Comparison of ENCODE assay signal across 11 mouse cellular contexts in genomic region chr13:83572469-83572868, GRCm38 (mm10).
DNase-seq lines count a peak whose midpoint lies in the region; ATAC-seq and TF ChIP-seq lines count a peak whose summit lies in the region.
"Had no signal": no experiment of that assay in that cellular context is flagged by ENCODE, and none has a peak within 500 bp of the region (broad histone marks: within the 10 kb centered on the region; RNA-seq: fewer than 3 reads in every experiment).

No protein-coding gene starts in this region.

- H3K4me2 ChIP-seq in heart, embryonic 14.5 days (ENCODE audit: low read length) = peak overlapping the region; percentile 55
- H3K4me2 ChIP-seq in lung, embryonic 14.5 days = peak overlapping the region; percentile 27; the same call in 1 of the 2 replicates
- no peak overlapping the region for H3K4me2 ChIP-seq in hindbrain, embryonic 11.5 days (replicated peaks; ENCODE audit: low read depth, low read length)

- no peak for TF ChIP-seq CTCF in lung, embryonic 14.5 days (IDR thresholded peaks at IDR 0.05; ENCODE audit: low read depth)
- TF ChIP-seq CTCF in cortical plate, adult 2 months (IDR thresholded peaks at IDR 0.05; ENCODE audit: extremely low read depth, insufficient read depth, low read length) = no peak

- TF ChIP-seq POLR2A in cortical plate, adult 2 months (IDR thresholded peaks at IDR 0.05; ENCODE audit: extremely low read depth, insufficient read depth, low read length) = no peak

- WGBS in heart, embryonic 14.5 days = 44% methylated on average over 5 of the region's 5 CpGs
- WGBS in lung, embryonic 14.5 days = 26% methylated on average over 5 of the region's 5 CpGs
- 2% methylated on average over 5 of the region's 5 CpGs for WGBS in macrophage (ENCODE audit: missing documents)
- WGBS in hindbrain, embryonic 11.5 days = 66% methylated on average over 5 of the region's 5 CpGs

- H3K9ac ChIP-seq in heart, embryonic 14.5 days (ENCODE audit: low read length) = peak overlapping the region; percentile 61
- no peak overlapping the region for H3K9ac ChIP-seq in lung, embryonic 14.5 days
- H3K9ac ChIP-seq in hindbrain, embryonic 11.5 days (ENCODE audit: low read depth, low read length) = no peak overlapping the region

- no peak overlapping the region for H3K4me3 ChIP-seq in heart, embryonic 14.5 days (ENCODE audit: control insufficient read depth in 1 of 2, insufficient read depth in 1 of 2, low read depth in 1 of 2, low read length in 2 of 2)
- no peak overlapping the region for H3K4me3 ChIP-seq in lung, embryonic 14.5 days (ENCODE audit: low read depth, low read length)
- no peak overlapping the region for H3K4me3 ChIP-seq in cortical plate, adult 2 months (ENCODE audit: insufficient read depth, low read length)
- peak overlapping the region; percentile 3; the same call in 1 of the 2 replicates for H3K4me3 ChIP-seq in macrophage (ENCODE audit: inconsistent target)
- H3K4me3 ChIP-seq in hindbrain, embryonic 11.5 days (ENCODE audit: low read depth, low read length) = no peak overlapping the region

- no peaks in the 10 kb centered on the region for H3K27me3 ChIP-seq in heart, embryonic 14.5 days (ENCODE audit: control insufficient read depth, insufficient read depth, low read length)
- H3K27me3 ChIP-seq in lung, embryonic 14.5 days (ENCODE audit: insufficient read depth, low read length) = no peaks in the 10 kb centered on the region
- H3K27me3 ChIP-seq in hindbrain, embryonic 11.5 days (ENCODE audit: control insufficient read depth, insufficient read depth, low read length) = no peaks in the 10 kb centered on the region

- peaks cover 88% of the 10 kb centered on the region for H3K79me2 ChIP-seq in macrophage (ENCODE audit: inconsistent target)

- H3K9me3 ChIP-seq in heart, embryonic 14.5 days (ENCODE audit: control insufficient read depth, low read length) = no peaks in the 10 kb centered on the region
- H3K9me3 ChIP-seq in lung, embryonic 14.5 days (ENCODE audit: low read depth, low read length) = no peaks in the 10 kb centered on the region
- no peaks in the 10 kb centered on the region for H3K9me3 ChIP-seq in hindbrain, embryonic 11.5 days (ENCODE audit: control insufficient read depth, low read length)

- H3K27ac ChIP-seq in heart, embryonic 14.5 days (replicated peaks in 1 of 2; ENCODE audit: control insufficient read depth in 1 of 2, insufficient read depth in 1 of 2, low read depth in 2 of 2, low read length in 2 of 2) = peak overlapping the region; percentile 76 to 83
- H3K27ac ChIP-seq in lung, embryonic 14.5 days (ENCODE audit: low read depth) = peak overlapping the region; percentile 48
- peak overlapping the region; percentile 59 for H3K27ac ChIP-seq in cortical plate, adult 2 months (ENCODE audit: insufficient read depth, low read length)
- peak overlapping the region; percentile 91 for H3K27ac ChIP-seq in macrophage
- H3K27ac ChIP-seq in hindbrain, embryonic 11.5 days (ENCODE audit: low read depth, low read length) = no peak overlapping the region

- intact Hi-C loops in heart, postnatal 25 days (cut with DNase I) = loop anchor here (2.0 kb wide), 1 partner anchor 48 kb away; no protein-coding TSS in a partner anchor

- peaks cover 10% of the 10 kb centered on the region for H3K36me3 ChIP-seq in heart, embryonic 14.5 days (ENCODE audit: control insufficient read depth, insufficient read depth, low read length)
- 0 out of 2 replicates have a peak, but pooled peaks cover 3% of the 10 kb centered on the region for H3K36me3 ChIP-seq in lung, embryonic 14.5 days (ENCODE audit: insufficient read depth)
- no peaks in the 10 kb centered on the region for H3K36me3 ChIP-seq in macrophage (ENCODE audit: inconsistent target)
- no peaks in the 10 kb centered on the region for H3K36me3 ChIP-seq in hindbrain, embryonic 11.5 days (ENCODE audit: control insufficient read depth, insufficient read depth, low read length)

- DNase-seq in heart, postnatal 25 days (ENCODE audit: low spot score) = no peak
- peak; percentile 51 for DNase-seq in lung, embryonic 14.5 days
- no peak for DNase-seq in lung, postnatal 4 days
- no peak for DNase-seq in layer of hippocampus, adult 18-20 months (ENCODE audit: low spot score in 2 of 2)
- DNase-seq in hindbrain, embryonic 11.5 days (ENCODE audit: low spot score) = no peak
- DNase-seq: cerebellum, postnatal 14 days; retina, postnatal 1 day had no signal

- H3K4me1 ChIP-seq in heart, embryonic 14.5 days (ENCODE audit: control insufficient read depth in 2 of 2, insufficient read depth in 2 of 2, low read length in 2 of 2) = peaks cover 11 to 59% of the 10 kb centered on the region in 2 experiments
- H3K4me1 ChIP-seq in lung, embryonic 14.5 days (ENCODE audit: insufficient read depth) = peaks cover 7% of the 10 kb centered on the region; the same call in 1 of the 2 replicates
- peaks cover 15% of the 10 kb centered on the region for H3K4me1 ChIP-seq in cortical plate, adult 2 months (ENCODE audit: control insufficient read depth, insufficient read depth, low read length)
- H3K4me1 ChIP-seq in hindbrain, embryonic 11.5 days (replicated peaks; ENCODE audit: control insufficient read depth, insufficient read depth, low read length) = no peaks in the 10 kb centered on the region

- no peak for ATAC-seq in heart, embryonic 14.5 days (ENCODE audit: insufficient number of reproducible peaks, insufficient read depth, low FRiP score, low read depth)
- peak; percentile 57 for ATAC-seq in lung, embryonic 14.5 days (ENCODE audit: insufficient read depth)
- ATAC-seq in hindbrain, embryonic 11.5 days (ENCODE audit: low FRiP score) = no peak
- ATAC-seq: forebrain, embryonic 14.5 days had no signal
